Mouse (Mus musculus): ENCODE data around the gene Hmcn1.

The Hmcn1 gene

GRCm38 (mm10) chr1:150645314-150645713 is 347.9 kb downstream of the Hmcn1 start:
- no peak for DNase-seq (ENCODE audit: low spot score)

- no peak for DNase-seq (ENCODE audit: low spot score)
Measured at GRCm38 (mm10) chr1:150639522-150639921, 353.7 kb downstream of the Hmcn1 start.

- no peak for DNase-seq (ENCODE audit: low spot score)
Measured at GRCm38 (mm10) chr1:150632506-150632905, 360.7 kb downstream of the Hmcn1 start.

GRCm38 (mm10) chr1:150631856-150632171 is 361.4 kb downstream of the Hmcn1 start:
- no peak for DNase-seq (ENCODE audit: low spot score)

- DNase-seq (ENCODE audit: low spot score): no peak
Measured at GRCm38 (mm10) chr1:150631035-150631855, 362.0 kb downstream of the Hmcn1 start.

- DNase-seq (ENCODE audit: low spot score): no peak
Measured at GRCm38 (mm10) chr1:150623226-150623625, 370.0 kb downstream of the Hmcn1 start.

GRCm38 (mm10) chr1:150610539-150610938 is 382.7 kb downstream of the Hmcn1 start:
- no peak for DNase-seq (ENCODE audit: low spot score)

- no peak for DNase-seq (ENCODE audit: low spot score)
Measured at GRCm38 (mm10) chr1:150606173-150606572, 387.1 kb downstream of the Hmcn1 start.

- no peak for DNase-seq (ENCODE audit: low spot score)
Measured at GRCm38 (mm10) chr1:150593614-150594013, 399.6 kb downstream of the Hmcn1 start.

GRCm38 (mm10) chr1:150591253-150591652 is 402.0 kb downstream of the Hmcn1 start:
- peak; percentile 54 for DNase-seq (ENCODE audit: low spot score)

- no peak for DNase-seq (ENCODE audit: low spot score)
Measured at GRCm38 (mm10) chr1:150587410-150587809, 405.8 kb downstream of the Hmcn1 start.

GRCm38 (mm10) chr1:150584477-150584876 is 408.8 kb downstream of the Hmcn1 start:
- no peak for DNase-seq (ENCODE audit: low spot score)

- no peak for DNase-seq (ENCODE audit: low spot score)
Measured at GRCm38 (mm10) chr1:150583734-150584133, 409.5 kb downstream of the Hmcn1 start.

- DNase-seq (ENCODE audit: low spot score): no peak
Measured at GRCm38 (mm10) chr1:150580561-150580960, 412.7 kb downstream of the Hmcn1 start.

GRCm38 (mm10) chr1:150573407-150573806 is 419.8 kb downstream of the Hmcn1 start:
- DNase-seq (ENCODE audit: low spot score): no peak

- no peak for DNase-seq (ENCODE audit: low spot score)
Measured at GRCm38 (mm10) chr1:150570562-150571156, 422.6 kb downstream of the Hmcn1 start.

- DNase-seq (ENCODE audit: low spot score): no peak
Measured at GRCm38 (mm10) chr1:150569820-150570543, 423.3 kb downstream of the Hmcn1 start.

- no peak for DNase-seq (ENCODE audit: low spot score)
Measured at GRCm38 (mm10) chr1:150566287-150566686, 426.9 kb downstream of the Hmcn1 start.

GRCm38 (mm10) chr1:150556621-150557020 is 436.6 kb downstream of the Hmcn1 start:
- no peak for DNase-seq (ENCODE audit: low spot score)

- DNase-seq (ENCODE audit: low spot score): no peak
Measured at GRCm38 (mm10) chr1:150551390-150551789, 441.8 kb downstream of the Hmcn1 start.

GRCm38 (mm10) chr1:150546463-150546862 is 446.8 kb downstream of the Hmcn1 start:
- no peak for DNase-seq (ENCODE audit: low spot score)

GRCm38 (mm10) chr1:150540267-150540666 is 453.0 kb downstream of the Hmcn1 start:
- DNase-seq (ENCODE audit: low spot score): no peak
